ENCODE assay signal across 8 mouse cellular contexts in genomic region chr2:121139266-121140017, GRCm38 (mm10). TPM values are rescaled to one million over a fixed set of nuclear protein-coding genes. Genes with fewer than 3 reads are reported as not detected.
DNase-seq lines count a peak whose midpoint lies in the region; ATAC-seq and TF ChIP-seq lines count a peak whose summit lies in the region.

No protein-coding gene starts in this region.

- peak; percentile 56 for ATAC-seq in erythroid progenitor cell, adult 5-6 weeks (replicated peaks; ENCODE audit: low FRiP score, poor library complexity, severe bottlenecking)
- peak; percentile 18; the same call in 1 of the 2 replicates for ATAC-seq in limb, embryonic 11.5 days (ENCODE audit: insufficient number of reproducible peaks, low FRiP score, low TSS enrichment, low read depth)
- ATAC-seq in midbrain, embryonic 11.5 days (ENCODE audit: low FRiP score), result no peak; the same call in 1 of the 2 replicates
- ATAC-seq in stomach, embryonic 16.5 days (ENCODE audit: insufficient read depth, low FRiP score), result peak; percentile 26; the same call in 1 of the 2 replicates

- peak overlapping the region; percentile 84 for H3K4me2 ChIP-seq in limb, embryonic 11.5 days (ENCODE audit: low read depth, severe bottlenecking)
- H3K4me2 ChIP-seq in midbrain, embryonic 11.5 days, result peak overlapping the region; percentile 95
- H3K4me2 ChIP-seq in stomach, embryonic 16.5 days (ENCODE audit: low read depth, low read length), result peak overlapping the region; percentile 91

- peak overlapping the region; percentile 84 for H3K9ac ChIP-seq in limb, embryonic 11.5 days (ENCODE audit: low read length)
- H3K9ac ChIP-seq in midbrain, embryonic 11.5 days (ENCODE audit: low read length), result peak overlapping the region; percentile 85
- peak overlapping the region; percentile 91 for H3K9ac ChIP-seq in stomach, embryonic 16.5 days (ENCODE audit: low read length)

- H3K9me3 ChIP-seq in hindbrain, embryonic 10.5 days, result peaks cover 17% of the 10 kb centered on the region
- H3K9me3 ChIP-seq in limb, embryonic 11.5 days (ENCODE audit: control insufficient read depth, low read length), result peaks cover 6% of the 10 kb centered on the region
- peaks cover 6% of the 10 kb centered on the region; the same call in 1 of the 2 replicates for H3K9me3 ChIP-seq in midbrain, embryonic 11.5 days (ENCODE audit: control insufficient read depth, low read length)
- H3K9me3 ChIP-seq in stomach, embryonic 16.5 days (replicated peaks; ENCODE audit: control insufficient read depth, low read length), result no peaks in the 10 kb centered on the region

- 60% methylated on average over 29 of the region's 29 CpGs for WGBS in hindbrain, embryonic 10.5 days
- 57% methylated on average over 29 of the region's 29 CpGs for WGBS in limb, embryonic 11.5 days
- 59% methylated on average over 29 of the region's 29 CpGs for WGBS in midbrain, embryonic 11.5 days
- WGBS in stomach, embryonic 16.5 days, result 48% methylated on average over 29 of the region's 29 CpGs

- DNase-seq in layer of hippocampus, adult 2 months (ENCODE audit: low spot score in 2 of 2), result peak in 1 of 2 experiments; percentile 7
- no peak for DNase-seq in layer of hippocampus, adult 9-10 months (ENCODE audit: low spot score)
- peak; percentile 36 to 59 for DNase-seq in adrenal gland, postnatal 36 days
- DNase-seq in hindbrain, embryonic 10.5 days (ENCODE audit: low spot score), result peak; percentile 8
- no peak for DNase-seq in limb, embryonic 11.5 days (ENCODE audit: low spot score)
- DNase-seq in midbrain, embryonic 11.5 days (ENCODE audit: low spot score, missing footprints), result no peak

- peak overlapping the region; percentile 68 for H3K4me3 ChIP-seq in layer of hippocampus, adult 2 months
- H3K4me3 ChIP-seq in hindbrain, embryonic 10.5 days, result peak overlapping the region; percentile 64
- H3K4me3 ChIP-seq in limb, embryonic 11.5 days (ENCODE audit: low read depth, low read length), result peak overlapping the region; percentile 60
- H3K4me3 ChIP-seq in midbrain, embryonic 11.5 days (ENCODE audit: low read depth, low read length), result peak overlapping the region; percentile 67
- peak overlapping the region; percentile 77 for H3K4me3 ChIP-seq in stomach, embryonic 16.5 days (replicated peaks; ENCODE audit: low read length)

- no peak for TF ChIP-seq CTCF in layer of hippocampus, adult 2 months (conservative IDR thresholded peaks at IDR 0.05)

- H3K27me3 ChIP-seq in hindbrain, embryonic 10.5 days (ENCODE audit: insufficient read depth, poor library complexity, severe bottlenecking), result no peaks in the 10 kb centered on the region
- no peaks in the 10 kb centered on the region for H3K27me3 ChIP-seq in limb, embryonic 11.5 days (ENCODE audit: control insufficient read depth, insufficient read depth, low read length)
- H3K27me3 ChIP-seq in midbrain, embryonic 11.5 days (ENCODE audit: control insufficient read depth, insufficient read depth, low read length), result no peaks in the 10 kb centered on the region
- H3K27me3 ChIP-seq in stomach, embryonic 16.5 days (ENCODE audit: control insufficient read depth, insufficient read depth, low read length), result no peaks in the 10 kb centered on the region

- peaks cover 30% of the 10 kb centered on the region for H3K4me1 ChIP-seq in hindbrain, embryonic 10.5 days (replicated peaks)
- H3K4me1 ChIP-seq in limb, embryonic 11.5 days (ENCODE audit: control insufficient read depth, insufficient read depth, low read length), result peaks cover 5% of the 10 kb centered on the region
- H3K4me1 ChIP-seq in midbrain, embryonic 11.5 days (ENCODE audit: control insufficient read depth, insufficient read depth, low read length), result peaks cover 17% of the 10 kb centered on the region
- H3K4me1 ChIP-seq in stomach, embryonic 16.5 days (ENCODE audit: control insufficient read depth, insufficient read depth, low read length), result peaks cover 18% of the 10 kb centered on the region

- H3K27ac ChIP-seq in layer of hippocampus, adult 2 months, result peak overlapping the region; percentile 99
- peak overlapping the region; percentile 96 for H3K27ac ChIP-seq in hindbrain, embryonic 10.5 days
- peak overlapping the region; percentile 95 for H3K27ac ChIP-seq in limb, embryonic 11.5 days (replicated peaks; ENCODE audit: low read depth, low read length)
- peak overlapping the region; percentile 96 for H3K27ac ChIP-seq in midbrain, embryonic 11.5 days (ENCODE audit: low read depth, low read length)
- H3K27ac ChIP-seq in stomach, embryonic 16.5 days (ENCODE audit: low read length), result peak overlapping the region; percentile 98

- peaks cover 42% of the 10 kb centered on the region for H3K36me3 ChIP-seq in hindbrain, embryonic 10.5 days
- peaks cover 10% of the 10 kb centered on the region; the same call in 1 of the 2 replicates for H3K36me3 ChIP-seq in limb, embryonic 11.5 days (ENCODE audit: control insufficient read depth, insufficient read depth, low read length)
- peaks cover 13% of the 10 kb centered on the region for H3K36me3 ChIP-seq in midbrain, embryonic 11.5 days (ENCODE audit: control insufficient read depth, insufficient read depth, low read length)
- peaks cover 10% of the 10 kb centered on the region; the same call in 1 of the 2 replicates for H3K36me3 ChIP-seq in stomach, embryonic 16.5 days (ENCODE audit: control insufficient read depth, insufficient read depth, low read length)

RNA-seq across cellular contexts. Expression of gene Adal, which starts 0.8 kb away (rescaled TPM):
- total RNA-seq in layer of hippocampus, adult 2 months (2021), result 10 to 100 TPM; 17.6 to 17.9 TPM
- 10 to 100 TPM; 19.4 to 21.4 TPM for total RNA-seq in adrenal gland, postnatal 36 days (2021)
- 8.0 and 22.7 TPM in 2 replicates for total RNA-seq in erythroid progenitor cell, adult 5-6 weeks (2015; ENCODE audit: low replicate concordance)
- total RNA-seq in erythroid progenitor cell, adult 5-6 weeks (2017; ENCODE audit: low replicate concordance), result 9.4 and 10.9 TPM in 2 replicates
- 27.5 and 28.3 TPM in 2 replicates for polyA plus RNA-seq in hindbrain, embryonic 10.5 days (2016; fragmentation: Nextera tagmentation; extraction: Ambion mirVana)
- 23.0 and 24.6 TPM in 2 replicates for polyA plus RNA-seq in limb, embryonic 11.5 days (2014; fragmentation: Nextera tagmentation; extraction: Ambion mirVana)
- polyA plus RNA-seq in midbrain, embryonic 11.5 days (2014; fragmentation: Nextera tagmentation; extraction: Ambion mirVana), result 35.4 and 35.7 TPM in 2 replicates
- 18.4 and 19.2 TPM in 2 replicates for polyA plus RNA-seq in stomach, embryonic 16.5 days (2015; fragmentation: Nextera tagmentation; extraction: Ambion mirVana)

RNA-seq across cellular contexts. Expression of gene Lcmt2, which starts 1.0 kb away (rescaled TPM):
- total RNA-seq in layer of hippocampus, adult 2 months (2021), result 1 to 10 TPM; 8.3 to 9.6 TPM
- total RNA-seq in adrenal gland, postnatal 36 days (2021), result 10 to 100 TPM in 1 of 2 experiments, 1 to 10 TPM in 1; 9.0 to 10.2 TPM
- total RNA-seq in erythroid progenitor cell, adult 5-6 weeks (2015; ENCODE audit: low replicate concordance), result 1.4 and 5.0 TPM in 2 replicates
- 3.0 and 3.1 TPM in 2 replicates for total RNA-seq in erythroid progenitor cell, adult 5-6 weeks (2017; ENCODE audit: low replicate concordance)
- polyA plus RNA-seq in hindbrain, embryonic 10.5 days (2016; fragmentation: Nextera tagmentation; extraction: Ambion mirVana), result 22.0 and 24.1 TPM in 2 replicates
- polyA plus RNA-seq in limb, embryonic 11.5 days (2014; fragmentation: Nextera tagmentation; extraction: Ambion mirVana), result 19.6 and 22.6 TPM in 2 replicates
- 20.6 and 21.0 TPM in 2 replicates for polyA plus RNA-seq in midbrain, embryonic 11.5 days (2014; fragmentation: Nextera tagmentation; extraction: Ambion mirVana)
- polyA plus RNA-seq in stomach, embryonic 16.5 days (2015; fragmentation: Nextera tagmentation; extraction: Ambion mirVana), result 19.2 and 20.3 TPM in 2 replicates

RNA-seq across cellular contexts. Expression of gene Tgm7, which starts 29.8 kb away (rescaled TPM):
- total RNA-seq in layer of hippocampus, adult 2 months (2021), result under 1 TPM in 1 of 2 experiments, not detected in 1; 0.33 TPM
- not detected for total RNA-seq in adrenal gland, postnatal 36 days (2021)
- total RNA-seq in erythroid progenitor cell, adult 5-6 weeks (2015; ENCODE audit: low replicate concordance), result not detected in 2 replicates
- total RNA-seq in erythroid progenitor cell, adult 5-6 weeks (2017; ENCODE audit: low replicate concordance), result not detected in 2 replicates
- not detected in 2 replicates for polyA plus RNA-seq in hindbrain, embryonic 10.5 days (2016; fragmentation: Nextera tagmentation; extraction: Ambion mirVana)
- not detected in 2 replicates for polyA plus RNA-seq in limb, embryonic 11.5 days (2014; fragmentation: Nextera tagmentation; extraction: Ambion mirVana)
- polyA plus RNA-seq in midbrain, embryonic 11.5 days (2014; fragmentation: Nextera tagmentation; extraction: Ambion mirVana), result not detected in 2 replicates
- polyA plus RNA-seq in stomach, embryonic 16.5 days (2015; fragmentation: Nextera tagmentation; extraction: Ambion mirVana), result 0.14 TPM in 2 replicates

RNA-seq across cellular contexts. Expression of gene Tubgcp4, which starts 31.0 kb away (rescaled TPM):
- total RNA-seq in layer of hippocampus, adult 2 months (2021), result 10 to 100 TPM; 39.0 to 42.3 TPM
- total RNA-seq in adrenal gland, postnatal 36 days (2021), result 10 to 100 TPM; 36.6 to 44.3 TPM
- 65.0 and 76.4 TPM in 2 replicates for total RNA-seq in erythroid progenitor cell, adult 5-6 weeks (2015; ENCODE audit: low replicate concordance)
- 47.6 and 50.1 TPM in 2 replicates for total RNA-seq in erythroid progenitor cell, adult 5-6 weeks (2017; ENCODE audit: low replicate concordance)
- 67.6 and 83.2 TPM in 2 replicates for polyA plus RNA-seq in hindbrain, embryonic 10.5 days (2016; fragmentation: Nextera tagmentation; extraction: Ambion mirVana)
- polyA plus RNA-seq in limb, embryonic 11.5 days (2014; fragmentation: Nextera tagmentation; extraction: Ambion mirVana), result 67.2 and 72.9 TPM in 2 replicates
- 67.8 and 69.3 TPM in 2 replicates for polyA plus RNA-seq in midbrain, embryonic 11.5 days (2014; fragmentation: Nextera tagmentation; extraction: Ambion mirVana)
- 47.6 and 50.3 TPM in 2 replicates for polyA plus RNA-seq in stomach, embryonic 16.5 days (2015; fragmentation: Nextera tagmentation; extraction: Ambion mirVana)

RNA-seq across cellular contexts. Expression of gene Zscan29, which starts 31.5 kb away (rescaled TPM):
- 1 to 10 TPM; 5.0 to 6.6 TPM for total RNA-seq in layer of hippocampus, adult 2 months (2021)
- total RNA-seq in adrenal gland, postnatal 36 days (2021), result 10 to 100 TPM; 15.1 to 18.2 TPM
- total RNA-seq in erythroid progenitor cell, adult 5-6 weeks (2015; ENCODE audit: low replicate concordance), result 14.3 and 17.3 TPM in 2 replicates
- 12.0 and 18.1 TPM in 2 replicates for total RNA-seq in erythroid progenitor cell, adult 5-6 weeks (2017; ENCODE audit: low replicate concordance)
- 11.8 and 13.6 TPM in 2 replicates for polyA plus RNA-seq in hindbrain, embryonic 10.5 days (2016; fragmentation: Nextera tagmentation; extraction: Ambion mirVana)
- 11.7 and 12.6 TPM in 2 replicates for polyA plus RNA-seq in limb, embryonic 11.5 days (2014; fragmentation: Nextera tagmentation; extraction: Ambion mirVana)
- 13.8 and 16.3 TPM in 2 replicates for polyA plus RNA-seq in midbrain, embryonic 11.5 days (2014; fragmentation: Nextera tagmentation; extraction: Ambion mirVana)
- polyA plus RNA-seq in stomach, embryonic 16.5 days (2015; fragmentation: Nextera tagmentation; extraction: Ambion mirVana), result 8.8 and 9.6 TPM in 2 replicates

Comparison
In these comparisons a context has a peak if more than half of its experiments do, and no peak if none do; other contexts are left out.
1. DNase-seq: peak in adrenal gland, postnatal 36 days (2 of 2) and hindbrain, embryonic 10.5 days (single experiment); none in layer of hippocampus, adult 9-10 months (single experiment), limb, embryonic 11.5 days (single experiment) and midbrain, embryonic 11.5 days (single experiment).
2. Peak in every context shown above with its lines, with median percentiles within 50 percentile points of each other: H3K27ac ChIP-seq, H3K4me3 ChIP-seq, H3K4me2 ChIP-seq and H3K9ac ChIP-seq.